Mouse (Mus musculus): ENCODE data around the gene Prss8. TPM values are rescaled to one million over a fixed set of nuclear protein-coding genes. Genes with fewer than 3 reads are reported as not detected.

Prss8 gene
- polyA plus RNA-seq, 1 experiment from 2014 or later, result 0.17 TPM

GRCm38 (mm10) chr7:127931351-127932135, 1.6 kb upstream of the Prss8 start:
- Histone ChIP-seq H3K9ac (ENCODE audit: low read length) (no peak overlapping the region), H3K36me3 (ENCODE audit: control insufficient read depth, insufficient read depth, low read length) (peaks cover 3% of the 10 kb centered on the region; the same call in 1 of the 2 replicates), H3K4me2 (ENCODE audit: low read length) (no peak overlapping the region), H3K27ac (ENCODE audit: low read depth, low read length) (no peak overlapping the region), H3K9me3 (replicated peaks; ENCODE audit: control insufficient read depth, low read length) (no peaks in the 10 kb centered on the region), H3K27me3 (replicated peaks; ENCODE audit: control insufficient read depth, insufficient read depth, low read length) (no peaks in the 10 kb centered on the region; the same call in 1 of the 2 replicates), H3K4me1 (ENCODE audit: control insufficient read depth, insufficient read depth, low read length) (peaks cover 8% of the 10 kb centered on the region), H3K4me3 (ENCODE audit: low read depth, low read length) (no peak overlapping the region)
- no peak for DNase-seq (ENCODE audit: low spot score)
- WGBS, result 32% methylated on average over 13 of the region's 13 CpGs
- ATAC-seq, result no peak

- H3K27ac ChIP-seq (ENCODE audit: low read depth, low read length), result no peak overlapping the region
- no peak overlapping the region for H3K9ac ChIP-seq (ENCODE audit: low read length)
- WGBS, result 64% methylated on average over 5 of the region's 5 CpGs
These were observed 732 bp upstream of the Prss8 start for GRCm38 (mm10) chr7:127930636-127931035.

GRCm38 (mm10) chr7:127928596-127928995, 1.3 kb downstream of the Prss8 start:
- peaks cover 30% of the 10 kb centered on the region for H3K36me3 ChIP-seq (ENCODE audit: control insufficient read depth, insufficient read depth, low read length)
- H3K4me1 ChIP-seq (ENCODE audit: control insufficient read depth, insufficient read depth, low read length), result no peaks in the 10 kb centered on the region
- no peak overlapping the region for H3K27ac ChIP-seq (ENCODE audit: low read depth, low read length)
- no peak for ATAC-seq
- H3K27me3 ChIP-seq (replicated peaks; ENCODE audit: control insufficient read depth, insufficient read depth, low read length), result no peaks in the 10 kb centered on the region; the same call in 1 of the 2 replicates
- no peak for DNase-seq (ENCODE audit: low spot score)
- H3K4me3 ChIP-seq (ENCODE audit: low read depth, low read length), result no peak overlapping the region
- H3K4me2 ChIP-seq (ENCODE audit: low read length), result no peak overlapping the region
- no peaks in the 10 kb centered on the region for H3K9me3 ChIP-seq (replicated peaks; ENCODE audit: control insufficient read depth, low read length)
- no peak overlapping the region for H3K9ac ChIP-seq (ENCODE audit: low read length)
- WGBS, result 47% methylated on average over 5 of the region's 5 CpGs

More at GRCm38 (mm10) chr7:127930636-127931035, 732 bp upstream of the Prss8 start:
- ATAC-seq (no peak), DNase-seq (ENCODE audit: low spot score) (no peak)
- 0 out of 2 replicates have a peak, but pooled peaks cover 4% of the 10 kb centered on the region for H3K4me1 ChIP-seq (ENCODE audit: control insufficient read depth, insufficient read depth, low read length)
- H3K9me3 ChIP-seq (replicated peaks; ENCODE audit: control insufficient read depth, low read length), result no peaks in the 10 kb centered on the region
- H3K4me2 ChIP-seq (ENCODE audit: low read length), result no peak overlapping the region
- H3K36me3 ChIP-seq (ENCODE audit: control insufficient read depth, insufficient read depth, low read length), result peaks cover 10% of the 10 kb centered on the region
- H3K27me3 ChIP-seq (replicated peaks; ENCODE audit: control insufficient read depth, insufficient read depth, low read length), result no peaks in the 10 kb centered on the region; the same call in 1 of the 2 replicates
- no peak overlapping the region for H3K4me3 ChIP-seq (ENCODE audit: low read depth, low read length)

GRCm38 (mm10) chr7:127927726-127928125, 2.2 kb downstream of the Prss8 start:
- no peak for ATAC-seq
- Histone ChIP-seq H3K9me3 (replicated peaks; ENCODE audit: control insufficient read depth, low read length) (no peaks in the 10 kb centered on the region), H3K9ac (ENCODE audit: low read length) (no peak overlapping the region), H3K27ac (ENCODE audit: low read depth, low read length) (no peak overlapping the region), H3K27me3 (replicated peaks; ENCODE audit: control insufficient read depth, insufficient read depth, low read length) (no peaks in the 10 kb centered on the region; the same call in 1 of the 2 replicates), H3K4me3 (ENCODE audit: low read depth, low read length) (no peak overlapping the region), H3K36me3 (ENCODE audit: control insufficient read depth, insufficient read depth, low read length) (peaks cover 38% of the 10 kb centered on the region), H3K4me2 (ENCODE audit: low read length) (no peak overlapping the region), H3K4me1 (ENCODE audit: control insufficient read depth, insufficient read depth, low read length) (no peaks in the 10 kb centered on the region)
- WGBS, result 84% methylated on average over 11 of the region's 11 CpGs
- DNase-seq (ENCODE audit: low spot score), result no peak

GRCm38 (mm10) chr7:127926846-127927245, 3.1 kb downstream of the Prss8 start:
- no peaks in the 10 kb centered on the region for H3K4me1 ChIP-seq (ENCODE audit: control insufficient read depth, insufficient read depth, low read length)
- ATAC-seq (no peak), DNase-seq (ENCODE audit: low spot score) (no peak)
- H3K4me3 ChIP-seq (ENCODE audit: low read depth, low read length), result no peak overlapping the region
- H3K27me3 ChIP-seq (replicated peaks; ENCODE audit: control insufficient read depth, insufficient read depth, low read length), result no peaks in the 10 kb centered on the region; the same call in 1 of the 2 replicates
- H3K36me3 ChIP-seq (ENCODE audit: control insufficient read depth, insufficient read depth, low read length), result peaks cover 45% of the 10 kb centered on the region
- H3K9ac ChIP-seq (ENCODE audit: low read length), result no peak overlapping the region
- no peak overlapping the region for H3K4me2 ChIP-seq (ENCODE audit: low read length)
- no peak overlapping the region for H3K27ac ChIP-seq (ENCODE audit: low read depth, low read length)
- 89% methylated on average over 11 of the region's 11 CpGs for WGBS
- H3K9me3 ChIP-seq (replicated peaks; ENCODE audit: control insufficient read depth, low read length), result no peaks in the 10 kb centered on the region

- 89% methylated on average over 8 of the region's 8 CpGs for WGBS
- ATAC-seq, result no peak
- DNase-seq (ENCODE audit: low spot score), result no peak
- Histone ChIP-seq H3K4me1 (ENCODE audit: control insufficient read depth, insufficient read depth, low read length) (no peaks in the 10 kb centered on the region), H3K9me3 (replicated peaks; ENCODE audit: control insufficient read depth, low read length) (no peaks in the 10 kb centered on the region), H3K4me2 (ENCODE audit: low read length) (no peak overlapping the region), H3K27ac (ENCODE audit: low read depth, low read length) (no peak overlapping the region), H3K36me3 (ENCODE audit: control insufficient read depth, insufficient read depth, low read length) (peaks cover 46% of the 10 kb centered on the region), H3K4me3 (ENCODE audit: low read depth, low read length) (no peak overlapping the region), H3K9ac (ENCODE audit: low read length) (no peak overlapping the region), H3K27me3 (replicated peaks; ENCODE audit: control insufficient read depth, insufficient read depth, low read length) (no peaks in the 10 kb centered on the region; the same call in 1 of the 2 replicates)
These were observed 3.8 kb downstream of the Prss8 start for GRCm38 (mm10) chr7:127926066-127926465.

GRCm38 (mm10) chr7:127925252-127925651, 4.7 kb downstream of the Prss8 start:
- WGBS, result 51% methylated on average over 5 of the region's 5 CpGs
- peaks cover 54% of the 10 kb centered on the region for H3K36me3 ChIP-seq (ENCODE audit: control insufficient read depth, insufficient read depth, low read length)
- H3K9me3 ChIP-seq (replicated peaks; ENCODE audit: control insufficient read depth, low read length), result no peaks in the 10 kb centered on the region
- no peak for DNase-seq (ENCODE audit: low spot score)
- ATAC-seq, result no peak
- H3K4me2 ChIP-seq (ENCODE audit: low read length), result no peak overlapping the region
- H3K27me3 ChIP-seq (replicated peaks; ENCODE audit: control insufficient read depth, insufficient read depth, low read length), result no peaks in the 10 kb centered on the region; the same call in 1 of the 2 replicates
- no peak overlapping the region for H3K27ac ChIP-seq (ENCODE audit: low read depth, low read length)
- H3K4me1 ChIP-seq (ENCODE audit: control insufficient read depth, insufficient read depth, low read length), result no peaks in the 10 kb centered on the region
- no peak overlapping the region for H3K9ac ChIP-seq (ENCODE audit: low read length)
- no peak overlapping the region for H3K4me3 ChIP-seq (ENCODE audit: low read depth, low read length)

- H3K27me3 ChIP-seq (replicated peaks; ENCODE audit: control insufficient read depth, insufficient read depth, low read length), result no peaks in the 10 kb centered on the region
- DNase-seq (ENCODE audit: low spot score), result no peak
- H3K36me3 ChIP-seq (ENCODE audit: control insufficient read depth, insufficient read depth, low read length), result peaks cover 58% of the 10 kb centered on the region
- no peak overlapping the region for H3K9ac ChIP-seq (ENCODE audit: low read length)
- H3K27ac ChIP-seq (ENCODE audit: low read depth, low read length), result no peak overlapping the region
- no peak overlapping the region for H3K4me2 ChIP-seq (ENCODE audit: low read length)
- no peaks in the 10 kb centered on the region for H3K9me3 ChIP-seq (replicated peaks; ENCODE audit: control insufficient read depth, low read length)
- WGBS, result 91% methylated on average over 5 of the region's 5 CpGs
- H3K4me1 ChIP-seq (ENCODE audit: control insufficient read depth, insufficient read depth, low read length), result no peaks in the 10 kb centered on the region
- no peak overlapping the region for H3K4me3 ChIP-seq (ENCODE audit: low read depth, low read length)
- ATAC-seq, result no peak
These were observed 6.2 kb downstream of the Prss8 start for GRCm38 (mm10) chr7:127923714-127924113.
